Mouse (Mus musculus) forelimb bud, embryonic 11.5 days (tissue): ENCODE measurements around the gene Iqschfp.

ENCODE experiments used
- DNase-seq: peaks from one replicate; pipeline ENCODE4 v3.0.0-alpha.2; 2012; ENCODE audit warnings: low read depth, low spot score

The Iqschfp gene

DNA sequence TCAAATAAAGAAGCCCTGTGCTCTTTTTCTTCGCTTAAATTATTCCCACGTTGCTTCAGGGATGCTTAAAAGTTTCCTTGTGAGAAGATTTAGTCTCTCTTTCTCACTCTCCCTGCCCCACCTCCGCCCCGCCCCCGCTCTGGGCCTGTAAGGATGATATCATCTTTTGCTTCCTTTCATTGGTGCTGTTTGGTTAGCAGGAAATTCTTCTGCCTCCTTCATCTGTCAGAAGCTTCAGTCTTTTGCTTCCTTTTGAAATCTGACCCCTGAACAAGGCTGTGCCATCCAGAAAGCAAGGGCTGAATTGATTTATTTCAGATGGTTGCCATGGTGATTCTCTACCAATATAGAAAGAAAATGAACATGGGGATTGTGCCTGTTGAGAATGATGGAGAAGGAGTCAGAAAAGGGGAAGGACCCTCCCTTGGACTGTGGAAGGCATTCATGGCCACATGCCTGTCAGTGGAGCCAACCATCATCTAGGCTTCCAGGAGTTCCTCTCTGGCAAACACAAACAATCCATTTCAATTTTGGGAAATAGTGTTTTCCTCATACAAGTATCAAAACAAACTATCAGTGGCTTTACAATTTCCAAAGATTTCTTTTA, 62.5 kb downstream of the Iqschfp start:
- DNase-seq, result peak; percentile 62

DNA sequence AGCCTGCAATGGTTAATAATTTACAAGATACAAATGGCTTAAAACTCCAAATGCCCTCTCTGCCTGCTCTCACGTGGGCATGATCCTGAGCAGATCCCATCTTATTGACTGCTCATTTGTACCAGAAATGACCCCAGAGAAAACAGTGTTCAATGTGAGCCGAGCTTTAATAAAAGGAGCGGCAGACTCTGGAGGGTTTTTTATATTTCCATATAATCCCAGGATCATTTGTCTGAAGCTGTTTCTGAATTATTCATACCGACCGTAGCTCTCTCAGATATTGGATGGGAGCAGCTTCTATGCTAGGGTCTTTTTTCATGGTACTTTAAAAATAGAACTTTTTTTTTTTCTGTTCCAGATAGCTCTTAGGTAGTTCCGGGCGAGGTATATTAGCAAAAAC, 67.6 kb downstream of the Iqschfp start:
- no peak for DNase-seq

DNA sequence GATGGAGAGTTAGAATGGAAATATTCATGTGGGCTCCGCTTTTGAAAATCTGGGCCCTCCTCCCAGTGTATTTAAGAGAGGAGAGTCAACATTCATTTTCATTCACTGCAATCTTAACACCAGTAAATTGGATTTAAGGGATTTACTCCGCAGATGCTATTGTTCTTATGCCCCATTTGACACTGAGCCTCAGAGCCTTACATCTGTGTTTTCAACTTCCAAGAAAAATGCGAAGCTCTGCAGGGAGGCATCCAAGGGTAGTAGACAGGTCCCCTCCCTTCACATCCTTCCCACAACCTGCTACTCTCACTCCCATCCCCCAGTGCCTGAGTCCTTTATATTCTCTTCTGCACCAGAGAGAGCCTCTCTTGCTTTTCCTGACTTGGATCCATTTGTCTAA, 68.1 kb downstream of the Iqschfp start:
- no peak for DNase-seq

DNA sequence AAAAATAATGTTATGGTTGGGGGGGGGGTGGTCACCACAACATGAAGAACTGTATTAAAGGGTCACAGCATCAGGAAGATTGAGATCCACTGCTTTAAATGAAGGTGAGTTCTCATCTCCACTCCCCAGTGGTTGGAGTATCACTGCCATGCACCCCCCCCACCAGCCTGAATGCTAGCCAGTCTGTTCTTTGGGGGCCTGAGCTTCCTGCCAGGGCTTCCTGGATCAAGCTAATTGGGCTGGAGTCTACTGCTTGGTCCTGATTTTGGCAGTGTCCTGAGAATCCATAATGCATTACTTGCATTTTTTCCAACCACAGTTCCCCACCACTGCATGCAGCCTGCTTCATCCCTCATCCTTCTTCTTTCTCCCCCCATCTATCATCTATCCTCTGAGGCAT, 68.7 kb downstream of the Iqschfp start:
- DNase-seq, result no peak

DNA sequence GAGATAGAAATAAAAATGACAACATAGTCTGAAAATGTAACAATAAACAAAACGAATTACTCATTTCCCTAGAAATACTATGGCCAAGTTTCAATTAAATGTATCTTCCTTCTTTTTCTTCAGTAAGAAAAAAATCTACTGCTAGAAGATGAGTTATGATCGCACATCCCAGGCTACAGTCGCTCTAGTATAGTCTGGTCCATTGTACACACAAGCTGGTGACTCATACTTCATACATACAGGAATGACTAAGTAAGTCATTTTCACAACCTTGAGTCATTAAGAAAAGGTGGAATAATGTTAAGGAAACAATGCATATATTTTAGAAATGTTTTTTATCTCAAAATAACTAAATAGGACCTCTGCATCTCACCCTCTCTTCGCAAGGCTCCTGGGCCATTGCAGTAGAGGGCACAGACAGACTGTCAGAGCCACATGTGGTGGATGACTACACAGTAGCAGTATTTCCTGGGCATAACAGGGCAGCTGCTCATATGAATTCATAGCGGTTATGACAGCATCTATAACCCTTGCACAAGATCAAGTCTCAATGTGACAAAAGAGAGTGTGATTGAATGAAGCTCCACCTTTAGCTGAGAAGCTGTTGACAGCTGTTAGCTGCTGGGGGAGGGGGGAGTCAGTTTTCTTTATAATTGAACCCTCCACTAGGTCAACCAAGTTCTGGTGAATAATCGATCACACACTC, 70.1 kb downstream of the Iqschfp start:
- DNase-seq, result no peak

DNA sequence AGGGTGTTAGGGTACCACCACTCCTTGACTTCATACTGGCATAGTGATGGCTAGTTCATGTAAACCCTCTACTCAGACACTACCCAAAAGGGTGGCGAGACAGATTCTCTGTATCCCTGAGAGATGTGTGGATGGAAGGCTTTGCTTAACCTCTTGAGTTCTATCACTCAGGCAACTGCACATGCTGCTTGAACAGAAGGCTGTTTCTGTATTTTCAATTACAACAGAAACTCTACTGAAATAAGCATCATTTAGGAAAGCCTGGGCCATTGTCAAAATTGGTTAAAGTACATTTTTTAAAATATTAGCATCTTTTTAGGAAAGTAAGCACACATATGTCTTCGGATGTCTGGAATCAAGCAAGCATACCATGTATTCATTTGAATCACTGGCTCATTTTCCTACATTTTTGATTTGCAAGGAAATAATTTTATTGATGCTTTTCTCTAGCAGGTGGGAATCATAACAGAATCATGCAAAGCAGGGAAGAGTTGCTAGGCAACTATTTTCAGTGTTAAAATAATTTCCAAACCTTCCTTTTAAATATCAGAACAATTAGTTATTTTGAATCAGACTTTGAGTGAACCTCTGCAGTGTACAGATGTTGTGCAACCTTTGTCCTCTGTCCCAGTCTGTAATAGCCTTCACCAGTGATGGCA, 82.4 kb downstream of the Iqschfp start:
- DNase-seq, result no peak

DNA sequence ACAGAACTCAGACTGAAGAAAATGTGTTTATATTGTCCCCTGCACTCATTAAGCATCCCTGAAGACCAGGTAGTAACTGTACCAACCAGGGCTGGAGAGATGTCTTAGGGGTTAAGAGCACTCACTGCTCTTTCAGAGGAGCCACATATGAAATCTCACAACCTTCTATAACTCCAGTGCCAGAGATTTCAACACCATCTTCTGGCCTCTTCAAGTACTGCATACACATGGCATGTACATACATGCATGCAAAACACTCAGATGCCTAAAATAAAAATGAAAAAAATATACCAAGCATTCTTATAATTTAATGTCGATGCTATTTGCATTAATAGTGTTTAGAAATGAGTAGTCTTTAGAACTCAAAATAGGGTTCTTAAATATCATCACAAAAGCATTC, 88.0 kb downstream of the Iqschfp start:
- no peak for DNase-seq

DNA sequence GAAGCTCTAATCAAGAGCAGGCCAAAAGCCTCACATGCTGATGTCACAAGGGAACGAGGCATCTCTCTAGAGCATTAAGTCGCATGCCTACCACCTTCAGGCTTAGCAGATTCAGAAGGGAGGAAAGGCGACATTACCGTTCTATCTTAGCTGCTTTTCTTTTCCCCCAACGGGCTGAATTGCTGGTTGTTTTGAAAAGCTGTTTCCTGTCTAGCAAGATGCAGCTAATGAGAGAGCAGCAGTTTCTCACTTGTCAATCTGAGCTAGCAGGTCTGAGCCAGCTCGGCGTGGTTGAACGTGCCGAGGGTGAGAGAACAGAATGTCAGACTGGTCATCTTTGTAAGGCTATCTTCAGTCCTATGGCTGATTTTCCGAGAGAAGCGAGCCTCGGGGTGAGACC, 91.3 kb downstream of the Iqschfp start:
- peak; percentile 1 for DNase-seq

DNA sequence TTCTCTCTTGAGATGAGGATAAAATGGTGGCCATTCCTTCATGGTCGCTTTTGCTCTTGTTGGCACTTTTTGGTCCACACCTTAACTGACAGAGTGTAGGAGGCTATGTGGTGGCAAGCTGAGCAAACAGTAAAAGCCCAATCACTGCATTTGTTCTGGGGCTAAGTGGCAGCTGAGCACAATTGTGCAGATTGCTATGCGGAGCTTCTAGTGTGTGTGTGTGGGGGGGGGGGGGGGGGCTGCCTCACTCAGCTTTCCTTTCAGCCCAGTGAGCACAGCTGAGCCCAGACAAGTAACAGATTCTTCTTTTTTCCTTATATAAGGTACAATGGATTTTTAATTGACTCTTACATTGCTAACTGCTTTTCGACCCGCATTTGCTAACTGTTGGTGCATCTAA, 110.4 kb downstream of the Iqschfp start:
- DNase-seq, result no peak

DNA sequence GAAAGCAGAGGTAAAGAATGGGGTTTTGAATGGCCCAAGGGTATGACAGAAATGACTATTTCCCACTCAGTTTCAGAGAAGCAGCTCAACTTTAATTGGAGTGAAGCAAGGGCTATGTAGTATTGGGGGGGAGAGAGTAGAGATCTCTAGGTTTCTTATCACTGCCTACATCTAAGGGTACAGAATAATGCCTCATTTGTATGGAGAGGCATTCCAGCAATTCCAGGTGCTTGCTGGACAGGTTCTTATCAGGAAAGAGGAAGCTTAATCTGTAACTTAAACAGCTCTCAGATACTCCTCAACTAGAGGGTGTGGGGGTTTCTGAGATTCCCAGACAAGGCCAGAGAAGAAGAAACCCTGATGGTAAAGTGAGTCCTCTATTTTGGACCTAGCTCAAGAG, 120.3 kb downstream of the Iqschfp start:
- no peak for DNase-seq

DNA sequence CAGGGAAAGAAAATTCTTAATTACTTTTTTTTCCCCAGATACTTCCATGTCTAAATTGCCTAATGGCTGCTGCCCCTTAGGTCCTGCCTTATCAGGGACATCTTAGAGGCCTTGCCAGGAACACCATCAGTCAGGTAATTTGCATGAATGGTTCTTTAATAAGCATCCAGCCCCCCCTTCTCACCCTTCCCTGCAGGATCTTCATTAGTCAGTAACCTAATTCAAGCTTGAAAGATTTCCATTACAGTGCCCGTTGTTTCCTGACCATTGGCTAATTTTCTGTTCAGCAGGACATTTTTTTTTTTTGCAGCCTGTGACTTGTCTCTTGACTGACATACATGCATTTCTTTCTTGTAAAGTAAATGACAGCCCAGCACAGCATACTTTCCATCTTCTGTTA, 123.8 kb downstream of the Iqschfp start:
- DNase-seq, result no peak

DNA sequence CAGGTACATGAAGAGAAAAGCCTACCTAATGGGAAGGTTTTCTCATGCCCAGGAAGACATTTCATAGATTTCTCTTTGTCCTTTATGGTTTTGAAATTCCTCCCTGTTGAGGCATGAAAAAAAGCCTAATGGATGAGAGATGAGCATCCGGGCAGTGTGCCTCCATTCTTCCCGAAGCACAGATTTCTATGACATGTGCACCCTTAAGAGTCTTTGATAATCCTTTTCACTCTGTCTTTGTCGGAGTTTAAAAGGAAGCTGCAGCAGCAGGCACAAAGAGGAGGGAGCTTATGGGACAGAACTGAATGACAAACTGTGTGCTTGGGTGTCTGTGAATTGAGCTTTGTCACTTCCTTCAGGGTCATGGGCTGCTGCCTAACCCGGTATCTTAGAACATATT, 127.4 kb downstream of the Iqschfp start:
- DNase-seq, result no peak

DNA sequence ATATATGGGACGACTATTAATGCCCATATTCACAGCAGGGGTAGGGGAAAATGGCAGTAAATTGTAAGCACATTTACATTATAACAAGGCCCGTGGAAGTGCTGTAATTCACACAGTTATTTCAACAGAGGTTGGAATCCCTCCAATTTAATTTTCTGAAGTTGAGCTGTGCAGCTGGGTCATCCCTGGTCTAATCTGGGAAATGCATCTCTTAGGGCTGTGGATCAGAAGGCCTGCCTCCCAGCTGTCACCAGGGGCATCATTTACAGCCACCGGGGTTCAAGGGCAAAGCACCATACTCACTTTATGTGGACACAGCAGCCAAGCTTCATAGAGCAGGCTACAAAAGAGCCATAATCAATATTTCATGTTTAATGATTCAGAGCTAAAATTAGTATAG, 144.1 kb downstream of the Iqschfp start:
- no peak for DNase-seq

DNA sequence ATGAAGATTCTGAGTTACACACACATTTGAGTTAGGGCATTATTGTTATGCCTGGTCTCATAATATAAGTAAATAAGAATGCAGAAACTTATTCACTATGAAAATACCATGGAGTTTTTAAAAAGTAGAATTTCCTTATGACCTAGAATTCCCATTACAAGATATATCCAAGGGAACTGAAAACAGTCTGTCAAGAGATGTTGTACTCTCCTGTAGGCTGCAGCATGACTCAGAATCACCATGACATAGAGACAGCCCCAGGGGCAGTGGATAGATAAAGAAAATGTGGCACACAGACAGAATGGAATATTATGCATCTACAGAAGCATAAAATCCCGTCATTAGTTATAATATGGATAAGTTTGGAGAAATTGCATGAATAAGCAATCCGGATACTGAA, 150.9 kb downstream of the Iqschfp start:
- DNase-seq, result no peak

DNA sequence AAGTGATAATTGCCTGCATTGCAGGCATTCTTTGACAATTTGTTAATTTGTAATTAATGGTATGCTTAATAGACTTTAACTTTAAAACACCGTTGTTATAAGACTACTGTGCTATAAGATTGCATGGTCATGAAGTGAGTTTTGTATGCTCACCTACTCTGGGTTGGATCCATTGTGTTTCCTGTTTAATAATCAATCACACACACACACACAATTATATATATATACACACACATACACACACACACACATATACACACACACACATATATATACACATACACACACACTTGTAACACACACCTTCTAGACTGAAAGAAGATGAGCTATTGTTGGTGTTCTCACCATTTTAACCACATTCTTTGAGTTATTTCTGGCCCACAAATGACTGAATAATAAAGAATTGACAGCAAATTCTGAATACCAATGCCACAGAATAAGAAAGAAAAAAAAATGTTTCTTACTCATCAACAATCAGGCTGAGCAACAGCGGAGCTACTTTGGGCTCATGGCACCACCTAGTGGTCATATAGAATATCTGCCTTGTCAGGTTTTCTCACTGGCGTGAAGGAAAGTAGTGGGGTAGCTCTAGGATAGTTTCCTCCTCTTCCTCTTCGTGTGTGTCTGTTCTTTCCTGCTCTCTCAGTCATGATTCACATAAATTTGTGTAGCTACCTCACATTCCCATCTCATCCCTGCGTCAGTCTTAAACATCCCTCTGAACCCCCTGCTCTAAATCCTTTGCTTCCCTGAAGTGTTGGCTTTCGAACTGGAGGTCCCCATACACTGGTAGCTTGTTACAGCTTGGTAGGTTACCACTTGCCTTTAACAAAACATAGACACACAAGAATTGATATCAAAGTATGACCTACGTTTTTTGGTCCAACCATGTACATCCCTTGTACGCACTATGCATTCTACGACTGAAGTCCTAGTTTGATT, 153.7 kb downstream of the Iqschfp start:
- DNase-seq, result peak; percentile 65

DNA sequence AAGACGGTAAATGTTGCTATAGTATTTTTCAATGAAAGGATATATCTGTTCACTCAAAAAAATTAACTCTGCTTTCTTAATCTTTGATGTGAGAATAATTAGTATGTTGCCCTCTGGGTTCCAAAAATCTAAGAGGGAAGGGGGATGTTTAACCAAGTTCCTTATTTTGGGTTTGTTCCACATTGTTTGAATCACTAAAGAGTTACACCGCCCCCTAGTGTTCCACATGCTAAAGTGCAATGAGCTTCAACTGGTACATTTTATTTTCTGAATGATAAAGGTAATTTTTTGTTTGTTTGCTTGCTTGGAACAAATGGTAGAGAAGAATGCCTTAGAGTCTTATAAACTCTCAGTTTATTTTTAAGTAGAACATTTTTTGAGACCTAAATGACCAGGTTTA, 161.5 kb downstream of the Iqschfp start:
- peak; percentile 40 for DNase-seq

DNA sequence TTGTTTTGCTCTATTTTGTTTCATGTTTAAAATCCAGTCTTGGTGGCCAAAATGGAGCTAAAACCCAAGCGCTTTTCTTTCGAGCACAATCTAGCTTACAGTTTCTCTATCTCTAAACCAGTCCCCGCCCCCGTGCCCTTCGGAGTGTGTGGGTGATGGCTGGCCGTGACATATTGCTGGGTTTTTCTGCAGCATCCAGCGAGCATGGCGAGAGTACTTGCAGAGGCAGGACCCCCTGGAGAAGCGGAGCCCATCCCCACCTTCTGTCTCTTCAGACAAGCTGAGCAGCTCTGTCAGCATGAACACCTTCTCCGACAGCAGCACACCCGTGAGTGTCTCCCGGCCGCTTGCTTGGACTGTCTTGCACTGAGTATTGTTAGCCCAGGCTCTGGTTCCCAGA, 163.0 kb downstream of the Iqschfp start:
- DNase-seq, result no peak

DNA sequence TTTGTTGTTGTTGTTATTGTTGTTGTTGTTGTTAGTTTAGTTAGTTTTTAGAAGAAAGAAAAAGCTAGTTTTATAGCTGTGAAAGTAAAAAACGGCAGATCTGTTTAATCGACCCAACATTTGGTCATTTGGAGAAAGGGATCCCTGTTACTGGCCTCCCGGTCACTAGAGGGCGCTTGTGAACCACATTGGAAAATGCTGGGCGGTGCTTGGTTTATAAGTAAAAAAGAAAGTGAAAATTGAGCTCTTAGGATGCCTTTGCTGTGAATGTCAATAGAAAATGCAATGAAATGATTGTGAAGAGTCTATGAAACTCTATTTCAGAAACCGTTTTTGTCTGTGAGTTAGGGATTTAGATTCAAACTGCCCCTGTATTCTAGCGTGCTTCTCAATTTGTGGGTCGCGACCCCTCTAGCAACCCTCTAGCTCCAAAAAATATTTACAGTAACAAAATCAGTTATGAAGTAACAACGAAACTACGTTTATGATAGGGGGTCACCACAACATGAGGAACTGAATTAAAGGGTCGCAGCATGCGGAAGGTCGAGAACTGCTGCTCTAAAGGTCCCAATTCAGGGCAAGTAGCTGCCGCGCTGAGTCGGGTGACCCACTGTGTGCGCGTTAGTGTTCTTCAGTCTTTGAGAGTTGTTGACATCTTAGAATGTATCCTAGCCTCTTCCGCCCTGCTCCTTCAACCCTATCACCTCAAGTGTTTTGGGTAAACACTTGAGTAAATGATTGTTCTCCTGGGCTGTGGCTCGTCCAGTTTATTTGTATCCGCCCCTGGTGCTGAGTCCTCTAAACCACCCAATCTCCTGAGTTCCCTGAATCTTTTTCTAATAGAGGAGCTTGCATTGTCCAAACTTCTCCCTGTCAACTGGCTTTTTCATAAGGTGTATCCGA, 164.6 kb downstream of the Iqschfp start:
- DNase-seq, result peak; percentile 69

DNA sequence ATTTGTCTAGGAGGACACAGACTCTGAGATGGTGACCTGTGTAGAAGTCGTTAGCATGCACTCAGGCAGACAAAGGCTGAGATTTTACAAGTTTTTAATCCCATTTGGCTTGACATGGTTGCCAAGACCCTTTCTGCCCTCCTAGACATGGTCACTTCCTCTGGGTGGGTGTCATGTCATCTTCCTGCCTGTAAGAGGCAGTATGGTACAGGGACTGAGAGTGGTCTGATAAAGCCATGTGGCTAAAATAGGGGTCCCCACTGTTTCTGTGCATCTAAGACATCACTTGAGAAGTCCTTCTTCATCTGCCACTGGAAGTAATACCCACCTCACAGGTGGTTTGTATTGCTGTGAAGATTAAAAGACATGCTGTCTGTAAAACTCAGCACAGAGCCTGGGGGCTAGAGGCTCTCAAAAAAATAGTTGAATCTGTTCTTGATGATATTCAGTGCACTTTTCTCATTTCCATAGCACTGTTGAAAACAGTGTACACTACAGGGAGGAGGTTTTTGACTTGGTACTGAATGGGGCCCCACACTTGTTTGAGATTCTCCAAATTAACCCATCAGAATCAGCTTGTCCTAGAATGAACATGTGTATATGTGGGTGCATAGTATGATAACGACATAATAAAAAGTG, 167.2 kb downstream of the Iqschfp start:
- peak; percentile 33 for DNase-seq

DNA sequence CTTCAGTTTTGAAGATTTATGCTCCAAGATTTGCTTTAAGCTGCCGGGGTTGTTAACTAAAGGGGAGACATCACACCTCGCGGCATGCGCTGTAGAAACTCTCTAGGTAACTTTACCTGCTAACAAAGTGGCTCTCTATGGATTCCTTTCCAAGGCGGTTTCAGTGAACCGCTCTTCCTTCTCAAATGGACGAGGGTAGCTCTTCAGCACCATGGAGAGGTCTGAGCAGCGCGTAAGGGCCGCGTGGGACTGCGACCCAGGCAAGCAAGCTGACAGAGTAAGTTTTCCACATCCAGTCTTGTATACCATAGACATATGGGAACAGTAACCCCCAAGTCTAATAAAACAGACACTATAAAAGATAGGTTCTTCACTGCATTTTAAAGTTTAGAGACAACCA, 172.7 kb downstream of the Iqschfp start, which contains the start of gene Schip1:
Gene Schip1, plus strand, starts transcription at position 72 of the 400 bp plus-strand sequence.
- DNase-seq, result peak; percentile 82
